Mouse (Mus musculus) layer of hippocampus, postnatal 36 days (tissue): ENCODE results near the gene Fbxo31. TPM values are rescaled to one million over a fixed set of nuclear protein-coding genes. Genes with fewer than 3 reads are reported as not detected.
"Not testable (repeated sequence)": the region's sequence is repeated elsewhere in the genome, so short reads cannot be mapped to it uniquely, and the experiment has no call there.

Source experiments
- DNase-seq, 2 experiments: peaks; one replicate each; pipeline ENCODE4 v3.0.0; 2022
- total RNA-seq, 2 experiments: library from RNA; stranded (reverse); gene quantifications; 2 replicates each; pipeline ENCODE4 v1.2.3; 2021

The Fbxo31 gene
- 100 to 1,000 TPM; 106 to 108 TPM for total RNA-seq

DNA sequence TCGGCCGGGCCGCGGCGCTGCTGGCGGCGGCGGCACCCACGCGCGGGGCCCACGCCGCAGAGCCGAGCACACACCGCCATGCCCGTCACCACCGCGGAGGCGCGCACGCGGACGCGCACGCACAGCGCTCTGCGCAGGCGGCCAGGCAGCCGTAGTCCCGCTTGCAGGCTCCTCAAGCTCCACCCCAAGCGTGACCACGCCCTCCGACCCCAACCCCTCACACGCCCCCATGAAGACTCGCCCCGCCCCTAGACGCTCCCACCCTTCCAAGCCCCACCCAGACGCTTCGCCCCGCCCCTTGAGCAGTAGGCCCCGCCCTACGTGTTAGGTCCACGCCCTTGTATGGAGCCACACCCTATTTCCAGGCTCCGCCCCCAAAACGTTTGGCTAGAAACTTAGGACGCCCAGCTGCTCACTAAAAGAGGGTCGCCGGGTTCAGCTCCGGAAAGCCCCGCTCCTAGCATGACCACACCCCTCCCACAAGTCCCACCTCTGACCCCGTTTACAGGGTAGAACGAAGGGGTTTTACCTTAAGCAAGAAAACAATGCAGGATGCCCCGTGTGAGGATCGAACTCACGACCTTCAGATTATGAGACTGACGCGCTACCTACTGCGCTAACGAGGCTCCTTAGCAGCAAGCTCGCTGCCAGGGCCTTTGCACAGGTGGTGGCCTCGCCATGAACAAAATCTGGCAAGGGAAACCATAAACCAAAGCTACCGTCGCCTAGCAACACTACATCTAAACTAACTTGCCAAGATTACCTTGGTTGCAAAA is at the start of gene Fbxo31:
TSS of gene Fbxo31 (minus strand) at position 131 of the 776 bp plus-strand sequence.
- DNase-seq, result peak; percentile 93 to 94

DNA sequence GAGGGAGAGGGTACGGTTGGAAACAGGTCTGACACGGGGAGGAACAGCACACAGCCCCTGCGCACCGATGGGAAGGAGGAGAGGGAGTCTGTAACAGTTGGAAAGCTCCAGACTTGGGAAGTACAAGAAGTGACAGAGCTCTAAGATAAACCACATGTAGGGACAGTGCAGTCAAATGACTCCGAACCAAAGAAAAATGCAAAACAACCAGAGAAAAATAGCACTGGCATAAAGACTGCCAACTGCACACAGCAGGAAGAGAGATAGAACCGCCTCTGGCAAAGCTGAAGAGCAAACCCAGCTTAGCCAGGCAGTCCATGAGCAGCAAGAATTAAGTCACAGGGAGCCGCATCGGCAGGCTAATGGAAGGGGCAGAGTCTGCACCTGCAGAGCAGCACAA is 44.4 kb upstream of the Fbxo31 start:
- DNase-seq, result no peak

DNA sequence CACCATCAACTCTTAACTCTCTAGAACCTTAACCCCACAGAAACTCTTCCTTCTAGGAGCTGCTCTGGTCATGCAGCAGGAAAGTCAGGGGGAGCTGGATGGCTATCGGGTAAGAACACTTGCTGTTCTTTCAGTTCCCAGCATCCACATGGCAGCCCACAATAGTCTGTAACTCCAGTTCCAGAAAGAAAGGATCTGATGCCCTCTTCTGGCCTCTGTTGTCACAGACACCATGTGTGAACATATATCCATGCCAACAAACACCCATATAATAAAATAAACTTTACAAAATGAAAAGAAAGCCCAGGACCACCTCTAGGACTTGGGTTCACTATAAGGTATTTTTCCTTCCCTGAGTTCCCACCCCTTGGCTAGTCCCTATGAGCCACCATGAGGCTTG is 43.3 kb upstream of the Fbxo31 start:
- no peak for DNase-seq

DNA sequence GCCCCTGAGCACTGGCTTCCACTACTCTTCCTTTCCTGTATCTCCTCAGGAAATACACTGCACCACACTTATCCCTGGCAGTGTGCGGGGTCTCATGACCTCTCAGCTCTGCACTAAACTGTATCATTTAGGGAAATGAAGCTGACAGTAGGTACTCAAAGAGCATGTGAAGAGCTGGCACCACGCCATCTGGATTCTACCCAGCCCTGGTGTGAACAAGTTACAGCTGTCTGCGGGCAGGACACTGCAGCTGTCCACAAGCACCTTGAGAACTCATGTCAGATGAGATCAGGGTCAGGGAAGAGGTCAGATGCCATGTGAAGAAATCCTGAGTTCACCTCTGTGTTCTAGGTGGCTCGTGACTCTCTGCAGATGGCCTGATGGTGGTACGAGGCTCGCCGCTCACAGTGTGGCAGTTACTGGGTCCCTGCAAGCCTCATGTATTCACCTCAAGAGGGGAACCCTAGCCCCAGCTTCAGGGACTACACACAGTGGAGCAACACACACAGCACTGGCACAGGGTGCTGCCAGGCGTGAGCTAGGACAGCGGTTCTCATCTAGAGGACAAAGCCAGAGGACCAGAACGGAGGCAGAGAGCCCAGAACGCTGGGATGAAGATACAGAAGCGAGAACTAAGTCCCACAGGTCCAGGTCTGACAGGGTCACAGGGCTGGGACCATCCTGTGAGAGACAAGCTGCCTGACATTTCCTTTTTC is 42.4 kb upstream of the Fbxo31 start:
- no peak for DNase-seq

DNA sequence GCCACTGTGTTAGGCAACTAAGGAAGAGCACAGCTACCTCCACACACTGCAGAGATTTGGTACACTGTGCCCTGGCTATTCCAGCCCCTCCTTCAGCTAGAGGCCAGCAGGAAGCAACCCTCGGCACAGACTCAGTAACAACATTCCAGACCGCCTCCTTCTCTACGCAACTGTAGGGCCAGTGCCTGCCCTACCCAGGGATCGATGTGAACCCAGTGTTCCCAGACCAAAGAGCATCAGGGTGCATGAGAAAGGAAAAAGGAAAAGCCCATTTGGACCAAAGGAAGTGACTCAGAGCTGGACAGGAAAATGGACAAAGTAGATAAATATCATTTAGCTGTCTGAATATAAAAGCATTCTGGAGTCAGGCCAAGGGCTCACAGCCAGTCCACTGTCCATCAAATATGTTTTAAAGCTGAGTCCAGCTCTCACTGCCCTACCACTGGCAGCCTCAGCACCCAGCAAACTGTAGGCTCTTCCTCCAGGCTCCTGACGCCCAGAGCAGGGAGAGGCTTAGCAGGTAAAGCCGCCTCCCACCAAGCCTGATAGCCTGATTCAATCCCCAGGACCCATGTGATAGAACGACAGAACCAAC is 40.9 kb upstream of the Fbxo31 start:
- no peak for DNase-seq

DNA sequence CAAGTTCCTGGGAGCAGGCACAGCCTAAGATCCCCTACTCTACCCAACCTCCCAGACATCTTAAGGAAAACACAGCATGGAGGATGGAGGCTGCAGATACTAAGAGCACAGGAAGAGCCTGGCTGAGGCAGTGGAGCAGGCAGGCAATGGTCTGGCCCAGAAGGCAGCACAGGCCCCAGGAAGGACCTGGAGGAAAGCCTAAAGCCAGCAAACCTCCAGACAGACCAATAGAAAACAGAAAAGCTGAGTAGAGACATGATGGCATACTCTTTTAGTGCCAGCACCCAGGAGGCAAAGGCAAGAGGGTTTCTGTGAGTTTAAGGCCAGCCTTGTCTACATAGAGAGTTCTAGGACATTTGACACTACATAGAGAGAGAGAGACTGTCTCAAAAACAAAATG is 34.8 kb upstream of the Fbxo31 start:
- no peak for DNase-seq

DNA sequence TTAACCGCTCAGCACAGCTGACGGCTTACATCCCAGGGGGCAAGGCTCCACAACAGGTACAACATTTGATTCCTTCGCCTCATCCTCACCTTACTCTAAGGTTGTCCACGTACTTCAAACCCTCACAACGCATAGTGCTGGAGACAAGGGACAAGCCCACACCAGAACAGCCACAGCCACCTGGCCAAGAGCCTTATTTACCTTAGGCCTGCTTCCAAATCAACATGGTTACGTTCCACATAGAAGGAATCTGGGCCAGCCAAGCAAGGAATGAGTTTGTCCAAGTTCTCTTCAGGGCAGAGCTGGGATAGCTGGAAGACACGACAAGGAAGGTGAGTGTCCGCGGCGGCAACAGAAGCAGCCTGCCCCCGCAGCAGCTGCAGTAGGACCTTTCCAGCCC is 31.3 kb upstream of the Fbxo31 start:
- DNase-seq, result no peak

DNA sequence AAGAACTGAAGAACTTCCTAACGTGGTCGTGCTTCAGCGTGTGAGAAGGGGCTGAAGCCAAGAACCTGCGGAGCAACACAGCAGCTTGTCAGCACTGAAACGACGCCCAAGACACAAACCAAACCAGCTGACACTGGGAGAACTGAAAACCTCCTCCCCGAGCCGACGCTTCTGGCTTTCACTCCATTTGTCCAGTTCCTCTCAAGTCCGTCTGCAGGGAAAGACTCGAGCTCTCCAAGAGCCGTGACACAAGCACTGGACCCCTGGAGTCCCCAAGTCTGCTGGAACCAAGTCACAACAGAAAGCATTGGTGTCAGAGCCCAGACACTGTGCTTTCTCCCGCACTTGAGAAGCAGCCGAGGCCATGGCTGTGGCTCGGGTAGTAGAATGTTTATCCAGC is 30.6 kb upstream of the Fbxo31 start:
- DNase-seq, result no peak

DNA sequence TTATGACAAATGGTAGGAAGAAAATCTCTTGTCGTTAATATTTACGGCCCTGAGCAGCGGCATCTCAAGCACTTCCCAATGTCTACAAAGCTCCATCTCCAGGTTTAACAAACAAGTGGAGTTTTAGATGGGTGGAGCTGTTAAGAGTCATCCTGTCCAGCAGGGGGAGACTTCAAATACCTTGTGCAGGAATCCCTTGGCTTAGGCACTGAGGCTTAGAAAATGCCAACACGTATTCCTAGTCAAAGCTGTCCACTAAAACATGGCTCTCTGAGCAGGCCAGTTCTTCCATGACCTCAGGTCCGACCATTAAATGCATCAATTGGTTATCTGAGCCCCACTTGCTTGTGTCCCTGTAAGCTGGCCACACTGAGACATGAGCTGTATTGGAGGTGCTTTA is 29.1 kb upstream of the Fbxo31 start:
- no peak for DNase-seq

DNA sequence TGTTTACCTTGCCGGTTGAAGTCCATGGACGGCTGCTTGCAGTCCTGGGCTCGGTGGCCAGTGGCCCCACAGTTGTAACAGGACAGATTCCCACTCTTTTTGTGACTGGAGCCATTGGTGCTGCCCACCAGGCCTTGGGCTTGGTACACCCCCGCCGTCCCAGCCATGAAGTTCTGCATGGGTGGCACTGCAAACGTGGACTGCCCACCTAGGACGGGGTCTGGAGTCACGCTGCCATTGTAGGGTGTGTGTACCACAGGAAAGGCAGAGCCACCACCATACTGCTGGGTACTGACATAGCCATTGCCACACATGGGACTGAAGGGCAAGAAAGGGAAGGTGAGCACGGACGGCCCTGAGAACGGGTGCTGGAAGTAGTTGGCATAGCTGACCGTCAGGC is 25.2 kb upstream of the Fbxo31 start:
- DNase-seq, result no peak

DNA sequence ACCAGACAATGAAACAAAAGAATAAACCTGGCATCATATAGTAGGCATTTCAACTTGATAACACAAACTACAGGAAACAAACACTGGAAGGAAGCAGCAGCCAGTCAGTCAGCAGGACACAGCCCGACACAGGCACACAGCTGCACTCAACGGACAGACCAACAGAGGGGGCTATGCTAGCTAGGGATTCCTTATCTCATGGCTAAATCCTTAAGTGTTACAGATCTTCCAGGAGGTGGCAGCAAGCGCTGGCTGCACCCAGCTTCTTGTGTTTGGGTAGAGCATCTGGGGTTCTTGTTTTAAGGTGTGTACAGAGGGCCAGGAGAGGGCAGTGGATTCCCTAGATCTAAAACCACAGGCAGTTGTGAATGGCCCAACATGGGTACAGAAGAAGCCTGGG is 24.3 kb upstream of the Fbxo31 start:
- DNase-seq, result peak; percentile 61 to 65

DNA sequence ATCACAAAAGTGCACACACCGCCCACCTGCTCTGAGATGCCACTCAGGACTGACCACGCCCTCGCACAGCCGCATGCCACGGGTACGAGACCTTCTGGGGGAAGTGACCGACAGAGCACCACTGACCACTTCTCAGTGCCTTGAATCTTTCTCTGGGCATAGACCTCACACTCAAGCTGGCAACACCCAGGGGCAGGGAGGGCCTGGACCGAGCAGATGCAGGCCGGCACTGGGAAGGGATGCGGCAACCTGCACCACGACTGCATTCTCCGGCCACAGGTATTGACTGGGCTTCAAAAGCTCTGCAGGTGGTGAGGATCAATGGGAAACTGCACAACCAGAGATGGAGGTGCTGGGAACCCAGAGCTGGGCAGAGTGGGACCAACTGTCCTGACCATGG is 23.8 kb upstream of the Fbxo31 start:
- no peak for DNase-seq

DNA sequence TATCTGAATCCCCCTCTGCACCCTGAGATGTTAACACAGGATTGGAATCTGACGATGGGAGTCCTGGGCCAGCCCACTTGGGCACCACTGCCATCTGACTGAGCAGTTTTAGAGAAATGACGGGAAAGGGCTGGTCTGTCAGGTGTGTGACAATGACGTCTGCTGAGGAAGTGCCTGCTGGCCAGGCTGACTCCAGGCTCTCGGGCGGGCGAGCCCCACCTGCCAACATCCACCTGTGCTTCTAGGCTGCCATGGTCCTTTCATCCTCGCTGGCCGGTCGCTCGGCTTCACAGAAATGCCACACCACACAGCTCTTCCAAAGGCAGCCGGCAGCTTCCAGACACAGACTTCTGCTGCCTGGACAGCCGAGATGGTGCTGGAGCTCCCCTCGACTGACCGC is 21.2 kb upstream of the Fbxo31 start:
- DNase-seq, result no peak

DNA sequence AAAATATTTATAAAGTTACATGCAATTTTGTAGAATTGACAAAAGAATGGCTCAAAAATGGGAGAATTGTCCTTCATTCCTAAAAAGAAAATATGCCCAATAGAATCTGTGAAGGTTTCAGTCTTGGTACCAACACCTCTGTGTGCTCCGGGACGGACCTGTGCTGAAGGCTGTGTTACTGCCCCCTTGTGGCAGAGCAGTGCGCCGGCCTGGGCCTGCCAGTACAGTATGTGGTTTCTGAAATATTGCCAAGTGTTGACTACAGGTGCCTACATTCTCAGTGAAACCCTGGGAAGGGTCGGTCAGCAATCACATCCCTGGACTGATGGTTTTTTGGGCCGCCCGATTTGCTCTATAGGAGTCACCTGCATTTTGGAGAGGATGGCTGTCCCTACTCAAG is 20.3 kb upstream of the Fbxo31 start:
- DNase-seq, result peak; percentile 59 to 61

DNA sequence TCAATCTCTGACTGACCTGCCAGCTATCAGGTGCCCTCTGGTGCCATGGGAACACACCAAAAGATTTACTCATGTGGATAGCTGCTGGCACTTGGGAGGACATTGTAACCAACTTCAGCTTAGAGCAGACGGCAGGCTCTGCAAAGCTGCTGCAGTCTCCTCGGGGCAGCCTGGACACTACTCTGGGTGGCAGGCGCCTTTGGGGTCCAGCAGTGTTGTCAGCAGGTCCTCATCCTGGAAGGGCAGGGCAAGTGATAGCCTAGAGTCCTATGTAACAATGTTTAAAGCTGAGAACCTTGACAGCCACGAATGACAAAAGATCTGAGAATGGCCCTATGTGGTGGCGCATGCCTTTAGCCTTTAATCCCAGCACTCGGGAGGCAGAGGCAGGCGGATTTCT is 19.6 kb upstream of the Fbxo31 start:
- no peak for DNase-seq

DNA sequence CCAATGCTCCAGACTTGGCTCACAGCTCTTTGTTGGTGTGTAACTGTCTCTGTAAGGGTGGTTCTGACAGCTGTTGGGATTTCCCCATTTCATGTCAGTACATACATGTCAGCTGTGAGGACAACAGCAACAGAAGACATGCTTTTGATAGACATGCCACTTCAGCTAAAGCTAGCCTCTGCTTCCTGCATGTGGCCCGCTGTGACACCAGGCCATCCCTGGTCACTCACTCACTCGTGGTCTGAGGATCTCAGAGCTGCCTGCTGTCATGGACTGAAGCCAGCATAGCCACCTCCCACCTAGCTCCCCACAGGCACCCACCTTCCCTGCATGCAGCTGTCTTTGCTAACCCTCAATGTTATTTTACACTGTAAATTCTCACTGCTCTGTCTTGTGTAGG is 18.9 kb upstream of the Fbxo31 start:
- not testable (repeated sequence) for DNase-seq

DNA sequence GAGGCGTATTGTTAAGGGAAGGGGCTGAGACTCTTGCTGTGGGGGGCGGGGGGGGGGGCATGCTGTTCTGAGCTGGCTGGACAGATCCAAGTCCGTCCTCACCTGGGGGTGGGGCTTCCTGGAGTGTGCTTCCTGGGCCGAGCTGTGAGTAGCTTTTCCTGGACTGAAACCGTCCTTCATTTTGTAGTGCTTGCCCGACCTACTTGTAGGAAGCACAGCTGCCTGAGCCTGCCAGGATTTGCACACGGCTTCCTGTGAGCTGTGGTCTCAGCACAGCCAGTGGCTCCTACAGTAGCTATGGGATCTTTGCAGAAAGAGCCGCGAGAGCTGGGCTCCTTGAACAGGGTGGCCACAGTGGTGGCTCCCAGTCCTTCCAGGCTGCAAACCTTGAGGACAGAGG is 15.4 kb upstream of the Fbxo31 start:
- DNase-seq, result no peak

DNA sequence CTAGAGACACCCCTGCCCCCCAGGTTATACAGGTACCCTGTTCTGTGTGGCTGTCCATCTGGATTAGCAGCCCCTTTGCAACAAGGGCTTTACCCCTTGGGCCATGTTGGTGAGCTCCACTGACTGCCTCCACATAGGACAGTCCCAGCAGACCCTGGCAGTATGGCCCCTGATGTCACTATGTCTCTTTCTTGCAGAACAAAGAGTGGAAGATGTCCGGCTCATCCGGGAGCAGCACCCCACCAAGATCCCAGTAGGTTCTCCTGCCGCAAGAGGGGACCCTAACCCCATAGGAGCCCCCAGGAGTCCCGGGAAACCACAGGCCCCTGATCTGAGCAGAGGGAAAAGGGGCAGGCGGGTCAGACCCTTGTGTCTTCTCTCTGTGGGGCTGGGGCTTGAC is 14.7 kb upstream of the Fbxo31 start:
- DNase-seq, result no peak

DNA sequence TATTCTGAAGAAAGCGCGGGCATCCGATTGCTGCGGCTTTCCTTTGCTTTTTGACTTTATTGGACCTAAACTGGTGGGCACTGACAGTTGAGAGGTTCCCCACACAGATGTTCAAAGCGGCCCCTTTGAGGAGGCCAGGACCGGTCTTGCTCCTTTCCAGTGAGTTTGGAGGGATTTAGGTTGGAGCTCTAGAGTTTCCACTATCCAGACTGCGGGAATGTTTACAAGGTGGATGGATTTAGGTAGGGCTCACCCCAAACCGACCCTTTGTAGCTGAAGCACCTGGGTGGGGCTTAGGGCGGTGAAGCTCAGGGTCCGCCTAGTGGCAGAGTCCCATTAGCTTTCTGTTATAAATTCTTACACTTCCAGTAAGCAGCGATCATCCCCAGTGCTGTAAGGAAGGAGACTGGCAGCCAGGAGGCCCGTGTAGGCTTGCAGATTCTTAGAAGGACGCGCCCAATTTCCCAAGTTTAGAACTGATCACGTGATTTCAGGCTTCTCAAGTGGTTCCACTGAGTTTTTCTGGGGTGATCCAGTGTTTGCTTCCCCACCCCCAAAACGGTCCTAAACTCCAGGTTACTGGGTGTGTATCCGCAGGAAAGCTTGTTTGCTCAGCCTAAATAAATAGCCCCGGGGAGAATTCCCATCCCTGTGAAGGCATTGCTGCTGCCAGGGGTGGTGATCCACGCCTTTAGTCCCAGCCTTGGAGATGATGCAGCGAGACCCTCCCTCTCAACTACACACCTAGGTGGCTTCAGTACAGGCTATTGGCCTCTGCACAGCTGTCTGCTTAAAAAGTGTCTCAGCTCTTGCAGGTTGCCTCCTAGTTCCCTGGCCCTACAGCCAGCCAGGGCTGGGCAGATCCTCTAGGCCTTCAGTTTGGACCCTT is 12.8 kb upstream of the Fbxo31 start:
- no peak for DNase-seq

DNA sequence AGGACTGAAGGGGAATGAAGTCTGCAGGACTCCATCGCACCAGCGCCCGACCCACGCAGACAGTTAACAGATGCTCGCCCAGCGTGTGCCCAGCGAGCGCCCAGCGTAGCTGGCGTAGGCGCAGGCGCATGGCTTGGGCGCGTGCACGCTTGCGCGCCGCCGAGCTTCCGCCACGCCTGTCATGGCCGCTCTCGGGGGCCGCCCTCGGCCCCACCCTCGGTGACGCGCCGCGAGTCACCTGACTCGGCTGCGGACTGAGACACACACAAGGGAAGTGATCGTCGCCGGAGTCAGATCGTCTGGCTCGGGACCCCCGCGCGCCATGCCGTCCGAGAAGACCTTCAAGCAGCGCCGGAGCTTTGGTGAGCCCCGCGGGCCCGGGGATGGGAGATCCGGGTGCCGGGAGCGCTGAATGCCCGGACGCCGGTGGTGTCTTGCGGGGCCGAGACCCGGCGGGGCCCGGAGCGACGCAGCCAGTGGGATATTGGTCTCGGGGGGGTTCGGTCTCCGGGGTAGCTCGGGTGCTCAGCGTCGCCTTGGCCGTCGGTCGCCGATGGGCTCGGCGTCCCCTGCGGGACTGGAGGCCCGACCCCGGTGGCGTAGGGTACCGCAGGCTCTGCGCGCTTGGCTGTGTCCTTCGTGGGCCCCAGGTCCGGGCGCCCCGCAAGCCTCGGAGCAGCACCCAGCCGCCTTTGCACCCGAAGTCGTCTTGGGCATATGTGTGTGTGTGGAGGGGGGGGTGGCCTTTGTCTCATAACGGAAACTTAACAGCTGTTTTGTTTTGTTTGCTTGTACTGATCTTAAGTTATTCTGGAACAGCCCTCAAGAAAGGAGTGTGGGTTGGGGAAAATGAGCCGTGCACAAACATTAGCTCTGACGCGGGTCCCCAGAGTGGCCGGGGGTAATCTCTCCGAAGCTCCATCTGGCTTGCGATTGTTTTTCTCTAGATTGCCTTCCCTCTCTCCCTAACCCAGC is 11.9 kb upstream of the Fbxo31 start, which contains the start of gene Map1lc3b:
TSS of gene Map1lc3b (plus strand) at position 159 of the 975 bp plus-strand sequence.
- peak; percentile 97 for DNase-seq

DNA sequence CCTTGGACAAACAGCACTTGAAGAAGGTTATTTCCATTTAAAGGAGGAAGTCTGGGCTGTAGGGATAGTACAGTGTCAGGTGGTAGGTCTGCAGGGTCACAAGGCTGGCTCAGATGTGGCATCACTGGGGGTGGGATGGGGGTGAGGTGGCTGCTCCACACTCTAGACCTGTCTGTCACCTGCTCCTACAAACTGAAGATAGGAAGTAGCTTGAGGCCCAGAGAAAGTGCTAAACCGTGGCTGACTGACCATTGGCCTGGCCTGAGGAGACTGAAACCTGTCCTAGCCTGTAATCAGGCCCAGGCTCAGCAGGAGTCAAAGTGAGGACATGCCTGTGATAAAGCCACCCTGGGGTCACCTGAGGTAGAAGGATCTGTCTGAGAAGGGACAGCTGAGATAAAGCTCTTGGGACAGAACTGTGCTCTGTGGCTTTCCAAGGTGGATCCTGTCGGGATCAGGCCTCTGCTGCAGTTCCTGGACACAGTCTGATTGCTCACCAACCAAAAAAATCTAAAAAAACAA is 10.7 kb upstream of the Fbxo31 start:
- DNase-seq, result no peak
